Mouse (Mus musculus) erythroblast, embryonic 14.5 days (primary cell): Measurements from ENCODE around the gene Tecpr2. TPM values are rescaled to one million over a fixed set of nuclear protein-coding genes. Genes with fewer than 3 reads are reported as not detected.

Experiments
- H3K27me3 ChIP-seq: 2 replicates; pipeline ENCODE4 v1.6.1; 2012; ENCODE audit warnings: inconsistent platforms; ENCODE audit not compliant: control insufficient read depth
- H3K36me3 ChIP-seq: 2 replicates; pipeline ENCODE4 v1.6.1; 2012; ENCODE audit warnings: mild to moderate bottlenecking, inconsistent platforms; ENCODE audit not compliant: control insufficient read depth
- H3K4me1 ChIP-seq: 2 replicates; pipeline ENCODE4 v1.6.1; 2012; ENCODE audit warnings: inconsistent platforms; ENCODE audit not compliant: control insufficient read depth
- H3K4me3 ChIP-seq: replicated peaks from 2 replicates; pipeline ENCODE3; 2012; ENCODE audit warnings: moderate library complexity, mild to moderate bottlenecking, inconsistent platforms
- H3K9me3 ChIP-seq: 2 replicates; pipeline ENCODE4 v1.6.1; 2012; ENCODE audit warnings: low read length, inconsistent platforms, mixed read lengths; ENCODE audit not compliant: control insufficient read depth
- GATA1 ChIP-seq: IDR thresholded peaks from 2 replicates; pipeline ENCODE4 v1.6.1; 2012; ENCODE audit warnings: low read length, inconsistent platforms, mixed read lengths
- TAL1 ChIP-seq: IDR thresholded peaks from 3 replicates; pipeline ENCODE4 v1.6.1; 2012; ENCODE audit warnings: low read length, inconsistent platforms, mixed read lengths
- polyA plus RNA-seq: library from polyadenylated mRNA; stranded (reverse); fragments of >175 nt; gene quantifications from 2 replicates; pipeline ENCODE4 v1.2.3, GENCODE M21; 2012

Gene Tecpr2
- polyA plus RNA-seq = 0.13 and 0.16 TPM in 2 replicates

DNA sequence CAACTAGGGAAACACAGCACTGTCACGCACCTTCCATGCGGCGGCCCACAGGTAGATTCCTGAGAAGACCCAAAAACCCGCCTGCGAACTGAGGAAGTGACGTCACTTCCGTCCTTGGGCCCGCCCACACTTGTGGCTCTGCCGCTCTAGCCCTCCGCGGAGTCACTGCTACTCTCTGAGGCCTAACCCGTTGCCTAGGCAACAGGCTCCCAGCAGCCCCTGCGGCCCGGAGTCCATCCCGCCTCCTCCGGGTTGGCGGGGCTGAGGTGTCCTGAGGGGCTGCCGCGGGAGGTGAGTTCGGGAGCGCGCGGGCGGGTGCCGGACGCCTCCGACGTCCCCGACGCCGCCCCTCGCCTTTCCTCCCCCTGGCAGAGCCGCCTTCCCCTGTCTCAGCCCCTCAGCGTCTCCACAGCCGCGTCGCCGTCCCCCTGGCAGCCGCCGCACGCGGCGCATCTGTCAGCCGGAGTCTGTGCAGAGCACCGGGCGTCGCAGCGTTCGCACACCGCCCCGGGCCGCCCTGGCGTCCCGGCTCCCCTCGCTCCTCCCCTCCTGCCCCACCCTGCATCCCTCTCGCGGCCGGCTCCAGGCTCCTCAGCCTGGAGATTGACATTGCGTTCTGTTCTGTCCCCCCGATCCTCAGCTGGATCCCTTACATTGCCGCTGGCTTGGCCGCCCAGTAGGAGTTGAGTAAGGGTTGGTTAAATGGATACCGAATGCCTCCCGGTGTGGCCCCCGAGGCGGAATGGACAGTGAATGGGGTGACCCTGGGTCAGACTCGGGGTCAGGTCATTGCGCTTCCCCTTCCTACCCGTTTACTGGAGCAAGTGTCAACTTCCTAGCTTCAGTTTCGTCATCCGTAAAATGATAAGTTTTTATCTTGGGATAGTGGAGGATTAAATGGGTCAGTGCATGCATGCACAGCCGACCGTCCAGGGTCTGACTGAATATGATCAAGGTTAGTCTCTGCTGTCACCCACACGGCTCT is at the start of gene Tecpr2, which contains the start of gene Cinp:
Tecpr2 (plus strand) TSS at position 229 of the 985 bp plus-strand sequence.
Cinp (minus strand) TSS at position 110 of the 985 bp plus-strand sequence.
- Histone ChIP-seq H3K4me1 (peaks cover 72% of the 10 kb centered on the region), H3K9me3 (no peaks in the 10 kb centered on the region), H3K36me3 (peaks cover 25% of the 10 kb centered on the region), H3K4me3 (peak within 1 kb of the TSS; percentile 90), H3K27me3 (no peaks in the 10 kb centered on the region)
- no peak for TF ChIP-seq TAL1

DNA sequence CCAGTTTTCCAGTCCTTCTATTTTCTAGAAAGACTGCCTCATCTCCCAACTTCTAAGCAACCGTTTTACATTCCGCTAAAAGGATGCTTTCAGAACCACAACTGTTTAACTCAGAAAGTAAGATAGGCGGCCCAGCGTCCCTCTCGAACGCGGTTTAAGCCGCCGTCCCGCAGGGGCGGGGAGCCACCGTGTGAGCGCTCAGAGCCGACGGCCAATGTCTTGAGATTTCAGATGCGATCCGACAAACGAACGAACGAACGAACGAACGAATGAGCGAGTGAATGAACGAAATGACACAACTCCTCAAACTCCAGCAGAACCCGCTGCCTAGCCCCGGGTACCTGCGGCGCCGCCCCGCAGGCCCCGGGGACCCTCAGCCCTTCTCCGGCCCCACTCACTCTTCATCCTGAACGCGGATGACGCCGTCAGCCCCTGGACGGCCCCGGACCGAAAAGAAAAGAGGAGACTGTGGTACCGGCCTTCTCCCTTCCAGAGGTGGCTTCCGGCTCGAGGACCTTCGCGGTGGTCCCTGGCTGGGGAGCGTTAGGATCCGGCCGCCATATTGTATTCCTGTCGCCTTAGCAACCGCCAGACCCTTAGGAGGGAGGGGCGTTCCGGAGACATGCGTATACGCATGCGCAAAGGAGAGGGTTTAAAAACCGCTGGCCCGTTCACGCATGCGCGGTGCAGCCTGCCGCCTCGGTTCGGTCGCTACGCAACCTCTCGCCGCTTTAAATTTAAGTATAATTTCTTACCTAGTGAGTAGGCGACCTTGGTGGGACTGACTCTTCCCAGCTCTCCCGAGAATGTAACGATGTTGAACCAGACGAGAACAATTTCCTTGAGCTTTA is 48.5 kb upstream of the Tecpr2 start, which contains the start of gene Mok:
Mok (minus strand) TSS at position 592 of the 851 bp plus-strand sequence.
- Histone ChIP-seq H3K9me3 (no peaks in the 10 kb centered on the region), H3K36me3 (no peaks in the 10 kb centered on the region), H3K4me3 (peak within 1 kb of the TSS; percentile 82), H3K4me1 (peaks cover 42% of the 10 kb centered on the region), H3K27me3 (peaks cover 32% of the 10 kb centered on the region)
- TF ChIP-seq GATA1 (no peak), TAL1 (no peak)

DNA sequence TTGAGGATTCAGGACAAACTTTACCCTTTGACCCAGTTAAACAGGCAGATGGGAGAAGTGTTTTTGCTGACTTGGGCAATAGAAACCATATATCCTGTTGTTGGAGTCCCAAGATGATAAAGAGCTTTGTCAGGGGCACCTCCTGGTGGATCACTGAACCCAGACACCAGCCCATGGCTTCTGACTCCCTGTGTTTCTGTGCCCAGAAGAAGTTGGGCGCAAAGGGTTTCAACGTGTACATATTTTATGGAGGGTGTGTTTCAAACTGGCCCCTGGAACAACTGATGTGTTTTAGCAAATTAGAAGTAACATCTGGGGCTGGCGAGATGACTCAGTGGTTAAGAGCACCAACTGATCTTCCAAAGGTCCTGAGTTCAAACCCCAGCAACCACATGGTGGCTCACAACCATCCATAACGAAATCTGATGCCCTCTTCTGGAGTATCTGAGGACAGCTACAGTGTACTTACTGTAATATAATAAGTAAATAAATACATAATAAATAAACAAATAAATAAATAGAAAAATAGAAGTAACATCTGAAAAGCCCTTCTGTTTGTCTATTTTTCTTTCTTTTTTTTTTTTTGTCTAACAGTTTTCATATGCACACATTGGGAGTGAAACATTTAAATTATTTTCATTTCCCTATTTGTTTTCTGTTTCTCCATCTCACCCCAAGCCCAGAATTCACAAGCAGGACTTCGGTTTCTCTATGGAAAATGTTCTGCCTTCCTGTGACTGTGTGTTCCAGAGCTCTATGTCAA is 47.2 kb upstream of the Tecpr2 start:
- no peaks in the 10 kb centered on the region for H3K9me3 ChIP-seq
- H3K4me1 ChIP-seq = peaks cover 55% of the 10 kb centered on the region
- no peaks in the 10 kb centered on the region for H3K36me3 ChIP-seq
- H3K4me3 ChIP-seq = no peak overlapping the region
- TF ChIP-seq TAL1 (no peak), GATA1 (no peak)
- H3K27me3 ChIP-seq = peaks cover 25% of the 10 kb centered on the region

DNA sequence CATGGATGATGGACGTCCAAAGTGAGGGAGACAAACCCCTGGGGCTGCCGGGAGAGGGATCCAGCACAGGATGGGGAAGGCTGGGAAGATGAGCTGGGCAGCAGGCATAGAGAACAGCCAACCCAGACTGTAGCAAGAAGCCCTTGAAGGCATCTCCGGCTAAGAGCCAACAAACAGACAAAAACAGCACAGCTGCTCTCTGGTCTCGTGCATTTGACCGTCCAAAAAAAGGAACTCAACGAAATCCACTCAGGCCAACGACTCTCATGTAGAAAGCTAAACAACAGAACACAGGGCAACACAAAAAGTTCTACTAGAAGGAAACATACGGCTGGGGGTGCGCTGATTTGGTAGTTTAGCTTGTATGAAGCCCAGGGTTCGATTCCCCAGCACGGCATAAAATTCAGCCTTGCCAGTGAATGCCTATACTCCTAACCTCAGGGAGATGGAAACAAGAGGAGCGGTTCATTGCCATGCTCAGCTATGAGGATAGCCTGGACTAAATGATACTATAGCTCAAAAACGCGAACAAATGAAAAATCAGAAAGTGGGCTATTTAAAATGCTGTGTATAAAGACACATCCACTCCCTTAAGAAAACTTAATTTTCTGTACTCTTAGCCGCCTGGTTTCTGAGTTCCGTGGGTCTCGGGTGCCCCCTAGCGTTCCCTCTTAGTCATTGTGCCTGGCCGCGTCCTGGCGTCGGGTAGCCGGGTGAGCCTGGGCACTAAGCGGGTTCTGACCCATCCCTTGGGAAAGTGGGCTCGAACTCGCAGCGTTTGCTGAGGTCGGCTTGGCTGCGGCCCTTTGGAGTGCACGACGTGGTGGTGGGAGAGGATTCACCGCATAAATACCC is 45.6 kb upstream of the Tecpr2 start:
- Histone ChIP-seq H3K27me3 (peaks cover 19% of the 10 kb centered on the region), H3K4me1 (peaks cover 55% of the 10 kb centered on the region), H3K9me3 (no peaks in the 10 kb centered on the region), H3K4me3 (peak overlapping the region; percentile 74), H3K36me3 (no peaks in the 10 kb centered on the region)
- TF ChIP-seq TAL1 (no peak), GATA1 (no peak)

DNA sequence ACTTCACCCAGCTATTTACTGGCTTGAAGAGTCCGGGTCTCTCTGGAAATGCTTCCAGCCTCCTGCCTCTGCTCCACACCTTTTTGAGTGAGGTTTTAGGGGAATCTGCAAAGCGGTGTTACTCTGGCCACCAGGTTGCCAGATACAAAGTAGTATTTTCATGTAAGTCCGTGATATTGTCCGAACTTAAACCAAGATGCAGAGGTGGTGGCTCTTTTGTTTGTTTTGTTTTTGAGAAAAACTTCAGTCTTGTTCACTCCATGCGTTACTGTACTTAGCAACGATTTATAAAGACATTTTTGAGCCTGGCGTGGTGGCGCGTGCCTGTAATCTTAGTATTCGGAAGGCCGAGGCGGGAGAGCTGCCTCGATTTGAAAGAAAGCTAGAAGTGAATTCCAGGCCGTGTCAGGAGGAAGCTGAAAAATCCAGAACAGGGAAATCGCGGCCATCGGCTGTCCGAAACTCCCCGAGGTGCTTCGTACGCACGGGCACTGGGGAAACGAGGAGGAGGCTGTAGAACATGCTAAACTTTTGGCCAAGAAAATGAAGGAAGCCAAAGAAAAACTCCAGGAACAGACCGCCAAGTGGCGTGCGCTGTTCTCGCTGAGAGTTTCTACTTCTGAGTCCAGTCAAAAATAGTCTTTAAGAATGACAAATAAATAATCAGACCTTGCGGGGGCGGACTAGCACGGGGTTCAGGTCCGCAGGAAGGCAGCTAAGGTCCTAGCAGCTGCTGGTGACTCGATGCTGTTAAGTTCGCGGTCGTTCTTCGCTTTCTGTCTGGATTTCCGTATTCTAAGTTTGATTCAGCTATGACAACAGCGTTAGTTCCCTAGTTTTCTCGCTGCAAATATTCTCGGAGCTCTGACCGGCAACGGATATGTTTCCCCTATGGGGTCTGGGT is 44.6 kb upstream of the Tecpr2 start:
- no peaks in the 10 kb centered on the region for H3K9me3 ChIP-seq
- TF ChIP-seq TAL1 (no peak), GATA1 (no peak)
- no peaks in the 10 kb centered on the region for H3K36me3 ChIP-seq
- H3K27me3 ChIP-seq = peaks cover 12% of the 10 kb centered on the region
- H3K4me1 ChIP-seq = peaks cover 58% of the 10 kb centered on the region
- peak overlapping the region; percentile 74 for H3K4me3 ChIP-seq

DNA sequence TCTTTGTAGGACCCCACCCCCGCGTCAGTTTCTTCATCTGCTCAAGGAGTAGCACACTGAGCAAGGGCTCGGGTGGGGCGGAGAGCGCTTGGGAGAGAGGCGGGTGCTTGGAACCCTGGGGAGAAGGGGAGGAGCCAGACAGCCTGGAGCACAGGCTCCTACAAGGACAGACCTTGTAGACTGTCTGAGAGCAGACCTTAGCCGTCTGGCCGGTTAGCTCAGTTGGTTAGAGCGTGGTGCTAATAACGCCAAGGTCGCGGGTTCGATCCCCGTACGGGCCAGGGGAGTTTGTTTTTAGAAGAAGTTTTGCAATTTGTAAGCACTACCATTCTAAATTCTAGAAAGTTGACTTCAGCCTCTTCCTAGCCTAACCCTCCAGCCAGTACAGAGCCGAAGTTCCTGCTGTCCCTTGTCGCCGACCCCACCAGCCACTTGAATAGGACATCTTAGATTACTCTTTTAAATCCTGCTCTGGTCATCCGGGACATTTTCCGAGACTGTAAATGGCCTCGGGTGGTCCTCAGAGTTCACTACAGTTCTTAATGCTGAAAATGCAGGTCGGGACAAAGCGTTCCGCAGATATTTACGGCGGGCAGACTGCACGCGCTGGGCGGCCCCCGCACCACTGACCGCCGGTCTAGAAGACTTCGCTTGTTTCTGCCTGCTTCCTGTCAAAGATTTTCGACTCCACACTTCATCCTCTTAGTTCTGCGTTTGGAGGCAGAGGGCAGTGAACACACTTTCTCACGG is 43.8 kb upstream of the Tecpr2 start:
- TF ChIP-seq GATA1 = no peak
- TF ChIP-seq TAL1 = no peak
- Histone ChIP-seq H3K27me3 (peaks cover 4% of the 10 kb centered on the region), H3K9me3 (no peaks in the 10 kb centered on the region), H3K4me3 (peak overlapping the region; percentile 74), H3K4me1 (peaks cover 60% of the 10 kb centered on the region), H3K36me3 (no peaks in the 10 kb centered on the region)
